Mouse (Mus musculus) layer of hippocampus, postnatal 10 days (tissue): Measurements from ENCODE around the gene Kif18a. TPM values are rescaled to one million over a fixed set of nuclear protein-coding genes. Genes with fewer than 3 reads are reported as not detected.

ENCODE experiments used
- DNase-seq, 2 experiments: peaks; one replicate each; pipeline ENCODE4 v3.0.0; 2021; ENCODE audit warnings: low spot score in 2 of 2
- long read RNA-seq: library from polyadenylated mRNA; stranded (forward); transcript quantifications from one replicate; pipeline ENCODE4 v2.0.0, GENCODE M21; 2023
- total RNA-seq, 2 experiments: library from RNA; stranded (reverse); gene quantifications; 2 replicates each; pipeline ENCODE4 v1.2.3; 2021

The Kif18a gene
- 1 to 10 TPM; 3.0 to 3.5 TPM for total RNA-seq
- long read RNA-seq, partial matches to known transcripts, result 0 of 1 reads
- long read RNA-seq, other reads (novel, unspliced or antisense), result 0 of 1 reads

DNA sequence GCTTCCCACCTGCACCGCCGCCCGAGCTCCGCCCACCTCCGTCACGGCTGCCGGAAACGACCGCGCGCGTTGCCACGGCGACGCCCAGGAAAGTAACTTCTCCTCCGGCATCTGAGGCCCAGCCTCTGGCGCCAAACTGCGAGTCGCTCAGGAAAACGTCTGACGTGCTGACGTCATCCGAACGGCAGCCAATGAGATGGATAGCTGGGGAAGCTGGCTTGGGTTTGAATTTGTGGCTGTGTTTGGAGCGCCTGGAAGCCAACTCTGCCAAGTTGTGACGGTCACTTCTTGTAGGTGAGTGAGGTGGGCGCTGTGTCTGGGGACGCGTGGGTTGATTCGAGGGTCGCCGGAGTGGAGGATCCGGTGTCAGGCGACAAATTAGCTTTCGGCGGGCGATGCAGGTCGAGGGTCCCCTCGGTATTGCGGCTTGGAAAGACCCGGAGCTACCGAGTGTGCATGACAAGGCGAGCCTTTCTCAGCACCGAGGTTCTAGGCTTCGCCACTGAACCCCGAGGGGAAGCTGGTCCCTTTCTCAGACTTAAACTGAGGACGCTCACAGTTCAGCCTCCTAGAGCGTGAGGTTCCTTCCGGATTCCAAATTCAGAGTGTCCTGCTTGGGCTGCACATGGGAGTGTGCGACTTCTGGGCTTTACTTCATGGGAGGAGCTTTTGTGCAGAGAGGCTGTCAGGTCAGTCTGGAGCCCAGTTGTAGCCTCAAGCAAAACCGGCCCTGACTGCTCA is at the start of gene Kif18a, which contains the start of gene Mettl15:
TSS of gene Kif18a (plus strand) at position 139 of the 741 bp plus-strand sequence.
TSS of gene Mettl15 (minus strand) at position 149 of the 741 bp plus-strand sequence.
- DNase-seq, result peak; percentile 94 to 95

DNA sequence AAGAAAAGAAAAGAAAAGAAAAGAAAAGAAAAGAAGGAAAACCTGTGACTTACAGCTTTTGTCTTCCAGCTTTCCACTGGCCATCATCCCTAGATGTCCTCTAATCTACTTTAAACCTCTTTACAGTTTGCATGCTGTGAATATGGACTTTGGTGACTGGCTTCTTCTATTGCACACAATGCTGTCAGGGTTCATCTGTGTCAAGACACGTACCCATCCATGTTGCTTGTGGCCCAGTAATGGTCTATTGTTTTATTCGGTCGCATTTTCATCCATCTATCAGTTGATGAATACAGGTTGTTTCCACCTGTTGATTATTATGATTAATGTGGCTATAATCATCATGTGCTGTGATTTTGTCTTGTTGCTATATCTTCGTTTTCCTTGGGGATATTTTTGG is 46.7 kb upstream of the Kif18a start:
- no peak for DNase-seq

DNA sequence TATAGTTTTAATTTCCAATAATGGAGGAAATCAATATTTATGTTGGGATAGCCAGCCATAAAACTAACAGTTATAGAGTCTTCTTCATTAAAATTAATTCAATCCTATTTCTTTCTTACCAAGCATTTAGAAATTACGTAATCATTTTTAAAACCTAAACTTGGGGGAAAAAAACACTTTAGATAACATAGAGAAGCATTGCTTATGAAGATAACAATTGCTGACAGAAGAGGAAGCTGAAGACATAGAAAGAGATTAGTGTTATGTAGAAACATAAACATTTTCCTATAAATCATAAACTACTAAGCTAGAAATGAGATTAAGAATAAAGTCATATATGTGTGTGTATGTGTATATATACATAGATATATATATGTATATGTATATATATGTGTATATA is 44.8 kb upstream of the Kif18a start:
- DNase-seq, result no peak

DNA sequence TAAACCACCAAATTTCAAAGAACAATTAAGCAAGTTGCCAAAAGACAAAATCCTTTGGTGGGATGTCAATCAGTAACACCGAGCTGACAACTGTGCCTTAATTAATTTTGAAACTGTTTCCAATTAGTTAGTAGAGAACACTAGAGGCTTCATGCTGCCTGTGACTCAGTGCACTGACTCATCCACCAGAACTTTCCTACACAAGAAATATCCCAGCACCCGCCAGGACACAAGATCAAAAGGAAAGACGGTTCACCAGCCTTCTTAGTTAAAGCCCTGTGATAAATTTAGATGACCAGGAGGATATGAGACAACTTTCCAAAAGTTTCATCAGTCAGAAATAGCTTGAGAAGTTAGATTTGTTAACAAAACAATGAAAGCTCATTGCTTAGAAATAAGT is 38.6 kb upstream of the Kif18a start:
- no peak for DNase-seq

DNA sequence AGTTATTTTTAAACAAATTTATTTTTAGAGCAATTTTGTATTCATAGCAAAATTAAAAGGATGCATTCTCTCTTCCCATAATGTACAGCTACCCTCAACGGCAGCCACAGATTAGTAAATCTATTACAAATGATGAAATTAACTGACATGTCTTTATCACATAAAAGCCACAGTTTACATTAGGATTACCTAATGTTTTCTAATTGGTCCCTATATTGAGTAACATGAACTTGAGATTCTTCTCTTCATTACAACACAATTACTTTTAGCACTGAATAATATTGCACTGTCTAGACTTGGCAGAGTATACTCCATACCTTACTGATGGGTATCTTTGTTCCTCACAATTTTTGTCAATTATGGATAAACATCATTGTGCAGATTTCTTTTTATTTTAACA is 17.8 kb upstream of the Kif18a start:
- no peak for DNase-seq

DNA sequence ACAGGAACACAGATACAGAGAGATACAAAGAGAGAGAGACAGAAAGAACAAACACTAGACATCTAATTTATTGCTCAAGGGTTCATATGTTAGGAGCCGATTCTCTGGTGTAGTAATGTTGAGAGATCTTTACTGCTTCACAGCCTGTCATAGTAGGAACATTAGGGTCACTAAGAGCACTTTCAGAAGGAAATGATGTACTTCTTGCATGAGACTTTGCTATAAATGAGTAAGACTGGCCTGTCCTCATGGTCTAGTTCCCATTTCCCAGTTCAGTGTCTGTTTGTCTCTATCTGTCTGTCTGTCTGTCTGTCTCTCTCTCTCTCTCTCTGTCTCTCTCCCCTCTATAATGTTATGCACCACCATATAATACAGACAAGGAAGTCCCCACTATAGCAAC is 7.4 kb upstream of the Kif18a start:
- DNase-seq, result no peak

DNA sequence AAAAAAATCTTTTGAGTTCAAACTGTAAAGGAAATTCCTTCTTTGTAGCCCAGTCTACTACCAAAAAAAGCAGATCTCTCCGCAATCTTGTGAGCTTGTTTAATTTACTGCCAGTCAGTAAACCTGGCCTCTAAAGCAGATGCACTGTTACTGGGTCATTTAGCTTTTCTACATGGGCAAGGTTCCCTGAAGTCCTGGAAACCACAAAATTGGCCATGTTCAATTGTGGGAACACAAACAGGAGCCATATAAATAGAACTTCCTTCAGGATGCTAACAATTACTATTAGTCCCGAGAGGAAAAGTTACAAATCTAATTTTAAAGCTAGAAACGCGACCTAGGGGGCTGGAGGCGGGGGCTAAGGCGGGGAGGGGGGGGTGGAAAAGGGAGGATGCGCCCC is 2.9 kb upstream of the Kif18a start:
- no peak for DNase-seq

DNA sequence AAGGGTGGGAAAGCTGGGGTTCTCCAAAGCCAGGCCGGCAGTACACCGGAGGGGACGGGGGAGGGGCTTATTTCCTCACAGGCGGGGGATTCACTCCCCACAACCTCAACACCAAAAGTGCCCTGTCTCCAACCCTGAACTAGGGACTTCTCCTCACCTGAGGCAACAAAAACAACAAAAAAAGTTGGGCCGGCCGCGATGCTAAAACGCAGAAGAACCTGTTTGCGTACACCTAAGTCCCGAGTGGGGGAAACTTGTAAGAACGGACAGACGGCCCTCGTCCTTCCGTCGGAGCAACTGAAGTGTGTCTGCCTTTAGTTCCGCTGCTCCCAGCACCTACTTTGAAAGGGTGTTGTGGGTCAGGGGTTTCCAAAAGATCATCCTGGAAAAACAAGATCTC is 2.5 kb upstream of the Kif18a start:
- DNase-seq, result peak; percentile 37 to 43

DNA sequence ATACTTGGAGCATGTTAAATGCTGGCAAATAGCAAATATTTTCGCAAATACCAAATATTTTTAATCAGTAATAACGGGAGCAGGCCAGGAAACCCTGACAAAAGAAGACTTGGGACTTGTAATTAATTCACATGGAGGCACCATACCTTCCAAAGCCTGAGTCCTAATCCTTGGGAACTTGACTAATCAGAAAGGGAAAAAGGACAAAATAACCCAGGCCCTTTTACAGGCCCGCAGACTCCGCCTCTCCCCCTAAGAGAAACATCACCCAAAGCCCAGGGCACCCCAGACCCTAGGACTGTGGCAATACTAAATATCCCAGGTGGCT is 302 bp upstream of the Kif18a start:
- no peak for DNase-seq

DNA sequence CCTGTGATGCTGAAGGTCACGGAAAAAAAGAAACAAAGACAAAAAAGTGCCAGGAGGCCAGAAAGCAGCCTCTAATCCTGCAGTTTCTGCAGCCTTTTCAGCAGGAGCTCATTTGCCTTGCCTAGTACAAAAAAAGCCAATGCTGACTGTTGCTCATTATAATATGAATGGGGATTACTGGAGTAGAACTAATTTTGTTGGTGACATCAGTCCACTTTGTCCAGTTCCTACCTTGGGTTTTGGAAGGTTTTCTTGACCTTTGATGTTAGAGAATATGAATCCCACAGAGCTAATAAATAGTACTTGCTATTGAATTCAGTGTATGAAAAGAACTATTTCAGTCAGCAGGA is 778 bp downstream of the Kif18a start:
- DNase-seq, result no peak

DNA sequence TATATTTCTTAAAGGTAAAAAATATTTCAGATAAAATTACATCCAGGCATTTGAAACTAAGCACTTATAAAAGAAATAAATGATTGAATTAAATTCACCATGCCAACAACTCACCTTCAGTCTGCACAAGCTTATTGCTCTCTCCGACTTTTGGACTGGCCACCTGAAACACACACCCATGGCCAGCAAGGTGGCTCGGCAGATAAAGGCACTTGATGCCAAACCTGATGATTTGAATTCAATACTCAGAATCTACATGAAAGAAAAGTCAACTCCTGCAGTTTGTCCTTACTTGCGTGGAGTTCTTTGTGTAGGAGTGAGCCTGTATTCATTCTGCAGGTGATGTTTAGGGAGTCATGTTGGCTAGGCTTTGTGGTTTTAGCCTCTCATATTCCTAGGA is 3.6 kb downstream of the Kif18a start:
- no peak for DNase-seq

DNA sequence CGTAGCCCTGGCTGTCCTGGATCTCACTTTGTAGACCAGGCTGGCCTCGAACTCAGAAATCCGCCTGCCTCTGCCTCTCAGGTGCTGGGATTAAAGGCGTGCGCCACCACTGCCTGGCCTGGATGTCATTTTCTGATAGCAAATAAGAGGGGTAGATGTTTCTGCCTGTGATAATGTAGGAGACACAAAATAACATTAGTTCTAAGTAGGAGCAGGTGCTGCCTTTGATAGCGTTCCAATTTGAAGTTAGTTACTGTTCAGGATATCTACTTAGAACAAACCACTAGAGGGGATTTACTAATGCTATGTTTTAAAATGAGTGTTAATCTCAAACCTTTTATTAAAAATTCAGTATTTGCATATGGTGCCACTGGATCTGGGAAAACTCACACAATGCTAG is 8.8 kb downstream of the Kif18a start:
- no peak for DNase-seq

DNA sequence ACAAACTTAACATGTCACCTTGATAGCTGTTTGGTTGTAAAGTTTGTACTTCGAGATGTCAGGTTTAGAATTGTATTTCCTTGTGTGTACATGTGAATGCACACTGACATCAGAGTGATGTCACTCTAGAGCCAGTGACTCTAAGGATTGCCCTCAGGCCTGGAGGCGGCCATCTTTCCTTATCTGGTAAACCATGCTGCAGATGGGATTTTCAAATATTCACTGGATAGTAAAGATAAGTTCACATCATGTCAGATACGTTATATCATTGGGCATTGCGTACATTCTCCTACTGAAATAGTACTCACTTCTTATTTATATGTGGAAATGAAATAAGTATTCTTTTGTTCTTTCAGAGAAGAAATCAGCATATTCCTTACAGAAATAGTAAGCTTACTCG is 15.7 kb downstream of the Kif18a start:
- DNase-seq, result no peak

DNA sequence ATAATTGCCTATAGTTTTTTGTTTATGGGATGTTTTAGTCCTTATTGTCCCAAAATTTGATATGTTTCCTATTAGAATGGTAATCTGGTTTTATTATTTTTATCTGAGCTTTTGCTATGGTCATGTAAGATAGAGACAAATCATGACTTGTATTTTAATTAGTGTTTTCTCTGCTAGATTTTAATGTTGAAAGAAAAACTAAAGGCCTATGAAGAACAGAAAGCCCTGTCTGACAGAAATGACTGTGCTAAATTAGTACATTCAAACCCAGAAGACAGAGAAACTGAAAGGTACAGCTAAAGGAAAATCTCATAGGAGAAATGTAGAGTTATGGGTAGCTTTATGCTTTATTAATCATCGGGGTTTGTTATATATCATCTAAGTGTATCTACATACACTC is 17.6 kb downstream of the Kif18a start:
- no peak for DNase-seq

DNA sequence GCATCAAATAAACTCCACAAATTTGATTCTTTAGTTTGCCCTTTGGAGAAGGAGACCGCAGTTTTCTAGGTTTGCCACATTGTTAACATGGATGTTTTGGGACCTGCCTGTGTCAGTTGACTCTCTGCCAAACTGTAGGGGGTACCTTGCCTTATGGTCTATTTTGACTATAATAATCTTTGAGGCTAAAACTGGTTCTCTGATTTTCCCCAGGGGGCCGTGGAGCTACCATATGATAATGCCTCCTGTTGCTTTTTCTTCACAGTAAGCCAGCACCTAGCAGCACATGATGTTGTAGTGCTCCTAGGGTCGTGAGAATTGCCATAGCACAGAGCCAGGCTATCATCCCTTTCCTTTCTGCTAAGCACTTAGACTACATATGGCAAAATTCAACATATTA is 21.7 kb downstream of the Kif18a start:
- no peak for DNase-seq

DNA sequence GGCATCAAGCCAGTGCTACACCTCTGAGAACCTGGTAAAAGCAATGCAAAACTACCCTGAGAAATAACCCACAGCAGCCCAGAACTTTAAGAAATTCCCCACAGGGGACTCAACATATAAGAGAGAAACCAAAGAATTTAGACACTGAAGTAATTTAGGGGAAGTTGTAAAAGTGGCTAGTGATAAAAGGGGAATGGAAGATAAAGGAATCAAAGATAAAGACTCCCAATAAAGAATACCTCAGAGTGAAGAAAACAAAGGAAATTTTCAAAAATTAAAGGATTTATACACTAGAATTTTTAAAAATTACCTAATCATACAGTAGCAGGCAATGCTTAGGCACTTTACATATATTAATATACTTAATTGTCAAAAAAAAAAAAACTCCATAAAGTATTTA is 23.1 kb downstream of the Kif18a start:
- no peak for DNase-seq

DNA sequence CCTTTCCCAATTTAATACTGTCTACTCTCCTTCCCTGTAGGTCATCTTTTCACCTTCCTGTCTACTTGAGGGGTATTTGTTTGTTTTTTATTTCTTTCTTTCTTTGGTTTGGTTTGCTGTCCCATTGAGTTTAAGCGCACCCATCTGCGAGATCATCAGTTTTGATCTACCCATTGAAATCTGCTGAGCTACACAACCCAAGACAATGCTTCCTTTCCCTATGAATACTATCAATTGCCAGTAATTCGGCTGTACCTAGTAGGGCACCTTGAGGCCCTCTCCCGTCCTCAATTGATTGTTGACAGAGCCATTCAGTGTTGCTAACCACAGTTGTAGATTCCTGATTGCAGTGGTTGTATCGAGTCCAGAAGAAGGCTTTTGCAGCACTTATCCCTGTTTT is 30.8 kb downstream of the Kif18a start:
- DNase-seq, result no peak

DNA sequence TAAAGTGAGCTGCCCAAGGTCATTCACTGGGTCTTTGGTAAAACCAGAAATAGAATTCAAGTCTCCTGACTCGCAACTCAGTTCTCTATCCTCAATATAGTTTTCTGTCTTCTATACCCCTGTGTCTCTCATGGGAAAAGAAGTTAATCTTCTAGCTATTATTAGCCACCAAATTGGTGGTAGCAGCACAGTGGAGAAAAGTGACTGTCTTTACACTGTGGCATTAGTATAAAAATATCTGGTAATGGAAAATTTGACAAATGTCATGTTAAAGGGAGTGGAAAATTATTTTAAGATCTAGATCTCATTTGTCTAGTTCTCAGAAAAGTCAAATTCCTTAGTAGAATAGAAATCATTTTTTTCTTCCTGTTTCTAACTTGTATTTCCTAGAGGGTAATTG is 51.3 kb downstream of the Kif18a start:
- no peak for DNase-seq

DNA sequence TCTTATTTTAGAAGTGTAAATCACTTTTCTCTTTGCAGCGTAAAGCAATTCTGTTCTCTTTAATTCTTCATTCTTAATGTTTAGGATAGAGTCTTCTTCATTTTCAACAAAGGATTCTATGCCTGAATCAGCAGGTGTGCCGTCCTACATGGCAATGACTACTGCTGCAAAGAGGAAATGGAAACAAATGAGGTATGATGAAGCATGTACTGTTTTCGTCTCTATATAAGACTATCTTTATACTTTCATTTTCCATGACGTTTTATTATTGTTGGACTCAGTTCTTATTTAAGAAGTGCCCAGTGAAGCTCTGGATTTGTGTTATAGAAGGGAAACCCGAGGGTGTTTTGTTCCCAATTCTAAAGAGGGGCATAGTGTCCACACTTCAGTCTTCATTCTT is 53.7 kb downstream of the Kif18a start:
- DNase-seq, result no peak

DNA sequence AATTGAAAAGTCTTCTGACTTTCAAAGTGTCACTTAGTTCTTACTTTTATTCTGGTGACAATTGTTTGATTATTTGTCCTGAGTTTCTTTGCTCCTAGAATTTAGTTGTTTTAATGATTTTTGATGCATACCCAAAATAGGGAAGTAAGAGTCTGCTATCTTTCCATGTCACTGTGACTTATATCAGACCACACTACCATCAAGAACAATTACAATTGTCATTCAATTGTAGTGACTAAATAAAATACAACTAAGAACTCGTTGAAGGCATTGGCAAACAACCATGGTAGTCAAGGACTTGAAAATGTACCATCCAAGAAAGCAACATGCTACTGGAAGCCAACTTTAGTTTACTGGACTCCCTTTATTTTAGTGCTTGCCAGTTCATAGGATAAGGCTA is 55.2 kb downstream of the Kif18a start:
- no peak for DNase-seq

DNA sequence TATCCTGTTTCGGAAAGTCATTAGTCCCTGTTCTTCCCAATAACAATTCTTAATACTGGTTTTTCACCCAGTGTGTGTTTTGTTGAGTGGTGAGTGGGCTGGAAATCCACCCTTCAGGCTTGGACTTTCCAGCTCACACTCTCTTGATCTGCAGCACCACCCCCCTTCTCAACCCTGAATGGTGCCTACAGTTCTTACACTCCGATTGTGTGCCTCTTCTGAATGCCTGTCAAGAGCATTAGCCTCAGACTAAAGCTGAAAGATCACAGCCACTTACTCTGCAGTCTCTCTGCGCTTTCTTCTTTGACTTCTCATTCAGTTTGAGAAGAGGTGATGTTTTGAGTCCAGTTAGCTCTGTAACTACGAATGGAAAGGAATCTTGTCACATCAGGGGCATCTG is 64.8 kb downstream of the Kif18a start:
- no peak for DNase-seq

DNA sequence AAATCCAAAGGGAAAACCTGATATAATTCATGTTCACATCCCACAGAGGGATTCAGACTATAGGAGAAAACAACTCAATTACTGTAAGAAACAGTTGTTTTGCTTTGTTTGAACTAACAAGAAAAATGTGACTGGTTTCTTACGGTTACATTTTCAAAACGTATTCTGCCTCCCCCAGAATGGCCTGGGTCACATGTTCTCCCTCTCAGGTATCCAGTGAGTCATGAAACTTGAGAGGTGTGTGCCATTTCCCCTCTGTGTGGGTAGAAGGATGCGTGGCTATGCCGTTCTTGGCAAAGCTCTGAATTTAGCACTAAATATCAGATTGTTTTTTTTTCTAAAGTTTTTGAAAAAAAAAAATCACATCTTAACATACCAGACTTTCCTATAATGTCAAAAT is 68.2 kb downstream of the Kif18a start:
- no peak for DNase-seq

DNA sequence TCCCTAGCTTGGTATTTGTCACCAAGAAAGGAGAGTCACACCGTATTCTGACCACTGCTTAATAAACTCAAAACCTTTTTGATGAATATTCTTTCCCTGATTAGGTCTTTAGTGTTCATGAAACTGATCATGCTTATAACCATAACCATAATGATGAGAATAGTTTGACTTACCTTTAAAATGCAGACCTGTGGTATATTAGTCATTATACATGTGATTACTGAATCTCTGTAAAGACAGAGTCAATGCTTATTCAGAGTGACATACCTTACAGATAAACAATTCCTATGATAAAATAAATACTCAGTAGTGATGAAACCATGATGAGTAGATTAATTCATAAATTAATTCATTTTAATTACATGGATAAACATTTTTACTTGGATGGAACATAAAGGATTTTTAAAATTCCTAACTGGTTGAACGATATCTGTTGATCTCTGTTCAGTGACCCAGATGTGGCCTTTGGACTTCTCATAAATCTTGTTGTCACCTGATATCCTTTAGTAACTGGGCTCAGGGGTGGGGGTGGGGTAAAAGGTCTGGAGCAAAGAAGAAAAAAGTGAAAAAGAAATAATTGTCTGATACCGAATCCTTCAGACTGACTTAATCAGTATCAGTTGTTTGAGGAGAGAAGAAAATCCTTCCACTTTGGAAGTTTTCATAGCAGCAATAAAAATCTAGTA is 78.1 kb downstream of the Kif18a start:
- no peak for DNase-seq
